In the genomic region with DNA sequence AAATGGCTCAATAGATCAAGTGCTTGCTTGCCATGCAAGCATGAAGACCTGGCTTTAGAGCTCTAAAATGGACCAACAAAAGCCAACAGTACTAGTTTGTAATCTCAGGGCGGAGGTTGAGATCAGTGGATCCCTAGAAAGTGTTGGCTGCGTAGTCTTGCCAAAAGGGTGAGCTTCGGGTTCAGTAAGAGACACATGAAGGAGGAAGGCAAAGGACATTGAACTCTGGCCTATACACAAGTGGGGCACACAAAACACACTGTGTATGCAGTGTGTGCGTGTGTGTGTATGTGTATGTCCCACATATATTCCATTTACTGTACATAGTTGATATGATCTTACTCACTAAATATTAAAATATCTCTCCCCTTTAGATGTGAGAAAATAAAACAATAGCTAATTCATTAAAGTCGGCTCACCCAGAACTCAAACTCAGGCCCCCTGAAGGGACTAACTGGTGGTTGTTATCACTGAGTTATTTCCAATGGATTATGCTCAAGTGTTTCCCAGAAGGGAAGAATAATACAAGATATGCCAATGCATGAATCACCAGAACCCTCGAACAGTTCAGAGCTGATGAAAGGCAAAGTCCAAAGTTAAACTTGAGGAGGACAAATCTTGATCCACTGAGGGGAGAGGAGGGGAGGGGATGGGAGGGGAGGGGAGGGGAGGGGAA, we compare ENCODE assay signal across 8 mouse cellular contexts. TPM values are rescaled to one million over a fixed set of nuclear protein-coding genes. Genes with fewer than 3 reads are reported as not detected.
DNase-seq lines count a peak whose midpoint lies in the region; ATAC-seq and TF ChIP-seq lines count a peak whose summit lies in the region.

No protein-coding gene starts in this region.

- no peaks in the 10 kb centered on the region for H3K27me3 ChIP-seq in heart, embryonic 13.5 days (replicated peaks)
- H3K27me3 ChIP-seq in hindbrain, postnatal 0 days (ENCODE audit: insufficient read depth, low read length) = no peaks in the 10 kb centered on the region
- no peaks in the 10 kb centered on the region for H3K27me3 ChIP-seq in midbrain, embryonic 16.5 days (ENCODE audit: control insufficient read depth, insufficient read depth, low read depth, low read length)

- H3K9ac ChIP-seq in heart, embryonic 13.5 days = peak overlapping the region; percentile 80
- peak overlapping the region; percentile 60; the same call in 1 of the 2 replicates for H3K9ac ChIP-seq in hindbrain, postnatal 0 days (replicated peaks; ENCODE audit: low read length)
- no peak overlapping the region; the same call in 1 of the 2 replicates for H3K9ac ChIP-seq in midbrain, embryonic 16.5 days (ENCODE audit: low read depth, low read length)

- H3K36me3 ChIP-seq in heart, embryonic 13.5 days = no peaks in the 10 kb centered on the region
- H3K36me3 ChIP-seq in hindbrain, postnatal 0 days (ENCODE audit: insufficient read depth, low read length) = no peaks in the 10 kb centered on the region
- no peaks in the 10 kb centered on the region for H3K36me3 ChIP-seq in midbrain, embryonic 16.5 days (ENCODE audit: control insufficient read depth, insufficient read depth, low read length)

- WGBS in heart, embryonic 13.5 days = 57% methylated on average over 6 of the region's 6 CpGs
- WGBS in hindbrain, postnatal 0 days = 61% methylated on average over 6 of the region's 6 CpGs
- 64% methylated on average over 6 of the region's 6 CpGs for WGBS in midbrain, embryonic 16.5 days

- peak overlapping the region; percentile 76 for H3K4me2 ChIP-seq in heart, embryonic 13.5 days
- H3K4me2 ChIP-seq in hindbrain, postnatal 0 days (ENCODE audit: low read depth, low read length) = peak overlapping the region; percentile 81
- H3K4me2 ChIP-seq in midbrain, embryonic 16.5 days (ENCODE audit: low read length) = peak overlapping the region; percentile 71

- H3K9me3 ChIP-seq in heart, embryonic 13.5 days = no peaks in the 10 kb centered on the region
- no peaks in the 10 kb centered on the region for H3K9me3 ChIP-seq in hindbrain, postnatal 0 days (ENCODE audit: low read length)
- H3K9me3 ChIP-seq in midbrain, embryonic 16.5 days (replicated peaks; ENCODE audit: control insufficient read depth, low read length, poor library complexity, severe bottlenecking) = no peaks in the 10 kb centered on the region

- ATAC-seq in heart, embryonic 13.5 days (ENCODE audit: extremely low read depth, insufficient number of reproducible peaks, low FRiP score, low TSS enrichment) = no peak
- no peak for ATAC-seq in hindbrain, postnatal 0 days
- ATAC-seq in midbrain, embryonic 16.5 days = no peak

- DNase-seq in heart, postnatal 4 days = no peak
- DNase-seq in hindbrain, postnatal 0 days (ENCODE audit: low spot score) = no peak
- no peak for DNase-seq in layer of hippocampus, adult 8-10 months (ENCODE audit: low spot score in 2 of 2)
- DNase-seq in thymus, postnatal 0 days (ENCODE audit: low spot score) = no peak
- DNase-seq in thymus, postnatal 4 days = no peak

- peak overlapping the region; percentile 57 for H3K4me3 ChIP-seq in heart, embryonic 13.5 days
- H3K4me3 ChIP-seq in brown adipose tissue, adult 24 weeks (ENCODE audit: insufficient read depth, low read depth, low read length) = no peak overlapping the region
- peak overlapping the region; percentile 57 for H3K4me3 ChIP-seq in hindbrain, postnatal 0 days (ENCODE audit: low read length)
- peak overlapping the region; percentile 56 for H3K4me3 ChIP-seq in midbrain, embryonic 16.5 days (ENCODE audit: low read depth, low read length)

- peak overlapping the region; percentile 89 for H3K27ac ChIP-seq in heart, embryonic 13.5 days (replicated peaks)
- 0 out of 2 replicates have a peak overlapping the region, but pooled peaks have one; percentile 7 for H3K27ac ChIP-seq in brown adipose tissue, adult 24 weeks (replicated peaks; ENCODE audit: low read depth, low read length)
- H3K27ac ChIP-seq in hindbrain, postnatal 0 days = peak overlapping the region; percentile 93
- H3K27ac ChIP-seq in midbrain, embryonic 16.5 days (ENCODE audit: low read length) = peak overlapping the region; percentile 92

- H3K4me1 ChIP-seq in heart, embryonic 13.5 days = peaks cover 50% of the 10 kb centered on the region
- H3K4me1 ChIP-seq in brown adipose tissue, adult 24 weeks (ENCODE audit: control insufficient read depth, insufficient read depth, insufficient read length, low read length) = peaks cover 17% of the 10 kb centered on the region; the same call in 1 of the 2 replicates
- H3K4me1 ChIP-seq in hindbrain, postnatal 0 days (ENCODE audit: insufficient read depth, low read length) = peaks cover 2% of the 10 kb centered on the region; the same call in 1 of the 2 replicates
- H3K4me1 ChIP-seq in midbrain, embryonic 16.5 days (ENCODE audit: control insufficient read depth, insufficient read depth, low read length) = peaks cover 18% of the 10 kb centered on the region

- TF ChIP-seq CTCF in hindbrain, postnatal 0 days (IDR thresholded peaks at IDR 0.05; ENCODE audit: low read depth) = no peak

RNA-seq across cellular contexts. Expression of a gene that starts 57.3 kb away (rescaled TPM):
- 47.7 and 52.0 TPM in 2 replicates for polyA plus RNA-seq in heart, embryonic 13.5 days (2015; fragmentation: Nextera tagmentation; extraction: Ambion mirVana)
- total RNA-seq in heart, postnatal 4 days (2021) = 100 to 1,000 TPM; 118 to 122 TPM
- polyA plus RNA-seq in brown adipose tissue, adult 24 weeks (2012; ENCODE audit: insufficient read depth, insufficient read length, missing spikeins) = 25.0 and 35.7 TPM in 2 replicates
- total RNA-seq in hindbrain, postnatal 0 days (2014; rRNA removed) = 46.9 and 69.9 TPM in 2 replicates
- 31.1 and 34.0 TPM in 2 replicates for polyA plus RNA-seq in hindbrain, postnatal 0 days (2015; fragmentation: Nextera tagmentation; extraction: Ambion mirVana)
- 48.6 and 54.1 TPM in 2 replicates for polyA plus RNA-seq in midbrain, embryonic 16.5 days (2015; fragmentation: Nextera tagmentation; extraction: Ambion mirVana)
- total RNA-seq in layer of hippocampus, adult 8-10 months (2022) = 10 to 100 TPM; 49.8 to 58.2 (median 50.7) TPM
- 17.3 and 24.4 TPM in 2 replicates for polyA plus RNA-seq in thymus, postnatal 0 days (2015; fragmentation: Nextera tagmentation; extraction: Ambion mirVana)

Comparison
In these comparisons a context has a peak if more than half of its experiments do, and no peak if none do; other contexts are left out.
1. H3K27ac ChIP-seq: peak in every context shown above with its lines; median percentile 93 in hindbrain, postnatal 0 days; 92 in midbrain, embryonic 16.5 days; 89 in heart, embryonic 13.5 days; 7 in brown adipose tissue, adult 24 weeks.